Mouse (Mus musculus) megakaryocyte, embryonic 14.5 days (primary cell): ENCODE measurements around the gene Zscan26.

Experiments used
- FLI1 ChIP-seq: IDR thresholded peaks from 2 replicates; pipeline ENCODE4 v1.6.1; 2012; ENCODE audit warnings: low read length, inconsistent platforms, mixed read lengths
- GATA1 ChIP-seq: IDR thresholded peaks from 3 replicates; pipeline ENCODE4 v1.6.1; 2012; ENCODE audit warnings: mixed read lengths, low read length, inconsistent platforms, borderline replicate concordance

DNA sequence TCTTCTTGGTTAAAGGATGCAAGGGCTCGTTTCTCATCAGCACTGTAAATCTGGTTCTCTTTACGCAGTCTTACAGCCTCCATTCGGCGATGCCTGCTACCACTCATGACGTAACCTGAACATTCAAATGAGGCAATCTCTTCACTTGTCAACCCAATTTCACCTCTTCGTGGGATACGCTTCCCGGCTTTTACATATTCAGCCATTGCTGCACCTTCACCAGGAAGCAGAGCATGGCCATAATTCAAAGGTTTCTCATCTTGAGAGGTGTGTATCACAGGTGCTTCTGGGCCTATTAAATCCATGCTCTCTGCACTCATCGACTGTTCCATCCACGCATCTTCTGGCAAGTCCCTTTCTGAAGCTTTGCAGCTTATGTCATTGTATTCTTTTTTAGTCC is 13.8 kb upstream of the Zscan26 start:
- TF ChIP-seq GATA1 (no peak), FLI1 (no peak)
